Mouse (Mus musculus): Measurements from ENCODE around the gene Spib. TPM values are rescaled to one million over a fixed set of nuclear protein-coding genes. Genes with fewer than 3 reads are reported as not detected.

Gene Spib
- total and polyA plus RNA-seq, 2 experiments: 0.18 to 1.9 TPM

DNA sequence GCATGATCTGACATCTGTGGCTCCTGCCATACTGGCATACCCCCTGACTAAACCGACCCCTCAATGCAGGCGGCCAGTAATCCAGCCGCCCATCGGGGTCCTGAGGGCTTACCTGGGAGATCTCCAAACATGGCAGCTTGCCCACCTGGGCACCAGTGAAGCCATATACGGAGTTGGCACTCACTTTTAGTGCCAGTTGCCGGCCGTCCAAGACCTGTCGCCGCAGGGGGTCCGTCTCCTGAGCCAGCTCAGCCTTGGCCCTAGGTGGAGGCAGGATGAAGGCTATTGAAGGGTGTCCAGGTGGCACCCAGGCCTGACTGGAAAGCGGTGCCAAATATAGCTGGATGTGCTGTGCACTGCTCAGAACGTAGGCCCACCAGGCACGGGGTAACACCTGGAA, 5.6 kb upstream of the Spib start:
- H3K4me1 ChIP-seq (ENCODE audit: control insufficient read depth, insufficient read depth, low read length): no peaks in the 10 kb centered on the region
- no peaks in the 10 kb centered on the region for H3K36me3 ChIP-seq (ENCODE audit: control insufficient read depth, insufficient read depth, low read length)
- 95% methylated on average over 13 of the region's 13 CpGs for WGBS

DNA sequence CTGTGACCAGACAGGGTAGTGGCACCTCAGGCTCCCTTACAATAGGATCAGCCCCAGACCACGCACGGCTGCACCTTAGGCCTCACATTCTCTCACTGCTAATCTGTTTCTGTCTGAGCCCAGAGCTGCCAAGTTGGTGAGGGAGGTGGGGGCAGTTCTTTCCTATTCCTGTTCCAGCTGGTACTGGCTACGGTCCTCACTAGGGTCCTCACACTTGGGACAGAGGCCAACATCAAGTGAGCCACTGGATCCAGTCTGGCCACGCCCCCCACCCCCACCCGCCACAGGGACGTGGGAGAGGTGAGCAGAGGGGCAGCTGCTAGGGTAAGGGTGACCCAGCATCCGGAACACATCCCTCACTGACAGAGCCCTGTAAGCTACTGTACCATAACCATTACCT, 5.1 kb upstream of the Spib start:
- TF ChIP-seq POLR2A (IDR thresholded peaks at IDR 0.05; ENCODE audit: extremely low read depth, insufficient read depth, low read length) (no peak), CTCF (IDR thresholded peaks at IDR 0.05; ENCODE audit: low read depth, low read length) (no peak)
- Histone ChIP-seq H3K4me3 (ENCODE audit: insufficient read depth, low read depth, low read length) (no peak overlapping the region), H3K27me3 (ENCODE audit: control insufficient read depth, insufficient read depth, low read length) (no peaks in the 10 kb centered on the region), H3K27ac (replicated peaks; ENCODE audit: insufficient read depth, low read depth, low read length) (no peak overlapping the region), H3K36me3 (ENCODE audit: control insufficient read depth, insufficient read depth, low read length) (no peaks in the 10 kb centered on the region), H3K9ac (ENCODE audit: low read depth, low read length) (no peak overlapping the region), H3K79me2 (ENCODE audit: control insufficient read depth, insufficient read depth, low read length) (no peaks in the 10 kb centered on the region), H3K4me1 (ENCODE audit: control insufficient read depth, insufficient read depth, low read length) (no peaks in the 10 kb centered on the region)
- WGBS: 86% methylated on average over 7 of the region's 7 CpGs
- no peak for DNase-seq (ENCODE audit: extremely low read depth, low read depth, low spot score)

More for the DNA sequence above, 5.6 kb upstream of the Spib start:
- H3K9ac ChIP-seq (ENCODE audit: low read depth, low read length): no peak overlapping the region
- no peak overlapping the region for H3K4me3 ChIP-seq (ENCODE audit: insufficient read depth, low read depth, low read length)
- TF ChIP-seq CTCF (IDR thresholded peaks at IDR 0.05; ENCODE audit: low read depth, low read length) (no peak), POLR2A (IDR thresholded peaks at IDR 0.05; ENCODE audit: extremely low read depth, insufficient read depth, low read length) (no peak)
- DNase-seq (ENCODE audit: extremely low read depth, low read depth, low spot score): no peak
- H3K27ac ChIP-seq (replicated peaks; ENCODE audit: insufficient read depth, low read depth, low read length): no peak overlapping the region
- no peaks in the 10 kb centered on the region for H3K79me2 ChIP-seq (ENCODE audit: control insufficient read depth, insufficient read depth, low read length)
- no peaks in the 10 kb centered on the region for H3K27me3 ChIP-seq (ENCODE audit: control insufficient read depth, insufficient read depth, low read length)

DNA sequence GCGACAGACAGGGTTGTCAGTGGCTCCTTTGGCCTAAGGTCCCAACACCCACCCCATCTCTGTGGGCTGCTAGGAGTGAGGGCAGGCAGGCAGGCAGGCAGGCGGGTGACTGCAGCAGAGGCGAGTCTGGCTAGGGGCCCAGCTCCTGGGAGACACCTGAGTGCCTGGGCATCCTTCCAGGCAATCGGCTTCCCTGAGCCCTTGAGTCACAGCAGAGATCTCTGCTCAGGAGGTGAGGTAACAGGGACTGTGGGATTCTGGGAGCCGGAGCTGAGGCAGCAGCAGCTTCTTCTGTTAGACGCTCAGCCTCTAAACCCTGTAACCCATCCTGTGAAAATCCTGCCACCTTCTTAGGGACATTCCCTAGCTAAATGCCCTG, 4.7 kb upstream of the Spib start:
- TF ChIP-seq CTCF (IDR thresholded peaks at IDR 0.05; ENCODE audit: low read depth, low read length) (no peak), POLR2A (IDR thresholded peaks at IDR 0.05; ENCODE audit: extremely low read depth, insufficient read depth, low read length) (no peak)
- Histone ChIP-seq H3K9ac (ENCODE audit: low read depth, low read length) (no peak overlapping the region), H3K27ac (replicated peaks; ENCODE audit: insufficient read depth, low read depth, low read length) (no peak overlapping the region), H3K36me3 (ENCODE audit: control insufficient read depth, insufficient read depth, low read length) (no peaks in the 10 kb centered on the region), H3K27me3 (ENCODE audit: control insufficient read depth, insufficient read depth, low read length) (no peaks in the 10 kb centered on the region), H3K4me3 (ENCODE audit: insufficient read depth, low read depth, low read length) (no peak overlapping the region), H3K79me2 (ENCODE audit: control insufficient read depth, insufficient read depth, low read length) (no peaks in the 10 kb centered on the region), H3K4me1 (ENCODE audit: control insufficient read depth, insufficient read depth, low read length) (no peaks in the 10 kb centered on the region)
- 66% methylated on average over 6 of the region's 6 CpGs for WGBS
- no peak for DNase-seq (ENCODE audit: extremely low read depth, low read depth, low spot score)

DNA sequence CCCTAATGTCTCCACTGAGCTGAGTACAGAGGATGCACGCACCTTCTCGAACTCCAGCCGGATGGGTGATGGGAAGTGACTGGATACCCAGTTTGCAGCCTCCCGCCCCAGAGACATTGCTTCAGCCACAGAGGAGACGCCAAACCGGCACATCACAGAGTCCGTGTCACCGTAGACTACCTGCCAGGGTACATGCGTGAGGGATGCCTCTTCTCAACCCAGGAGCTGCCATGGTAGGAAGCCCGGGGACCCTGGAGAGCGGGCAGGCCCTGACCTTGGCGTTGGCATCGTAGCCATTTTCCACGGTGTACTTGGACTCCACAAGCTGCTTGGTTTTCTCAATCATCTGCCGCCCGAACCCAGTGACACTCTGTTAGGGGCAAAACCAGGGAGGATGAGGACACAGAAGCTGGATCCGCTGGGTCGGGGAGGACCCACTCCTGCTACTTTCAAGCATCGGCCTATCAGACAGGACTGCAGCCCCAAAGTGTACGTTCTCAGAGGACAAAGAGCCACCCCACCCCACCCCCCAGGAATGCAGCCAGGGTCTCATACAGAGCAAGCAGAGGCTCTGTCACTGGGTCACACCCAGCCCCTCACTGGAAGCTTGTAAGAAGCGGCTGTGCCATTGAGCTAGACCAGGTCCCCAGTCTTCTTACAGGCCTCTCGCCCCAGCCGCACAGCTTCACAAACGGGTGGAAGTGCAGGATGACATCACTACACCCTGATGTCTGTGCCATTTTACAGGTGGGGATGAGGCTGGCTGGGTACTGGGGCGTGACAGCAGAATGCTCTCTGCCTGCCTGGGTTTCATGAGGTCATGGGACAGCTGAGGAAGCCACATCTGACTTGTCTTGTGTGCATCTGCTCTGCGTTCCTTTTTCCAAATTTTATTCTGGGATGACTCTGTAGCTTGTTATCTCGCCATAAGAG, 4.1 kb upstream of the Spib start:
- no peak for DNase-seq (ENCODE audit: extremely low read depth, low read depth, low spot score)
- Histone ChIP-seq H3K9ac (ENCODE audit: low read depth, low read length) (no peak overlapping the region), H3K27ac (replicated peaks; ENCODE audit: insufficient read depth, low read depth, low read length) (no peak overlapping the region), H3K36me3 (ENCODE audit: control insufficient read depth, insufficient read depth, low read length) (no peaks in the 10 kb centered on the region), H3K4me1 (ENCODE audit: control insufficient read depth, insufficient read depth, low read length) (no peaks in the 10 kb centered on the region), H3K27me3 (ENCODE audit: control insufficient read depth, insufficient read depth, low read length) (no peaks in the 10 kb centered on the region), H3K79me2 (ENCODE audit: control insufficient read depth, insufficient read depth, low read length) (no peaks in the 10 kb centered on the region), H3K4me3 (ENCODE audit: insufficient read depth, low read depth, low read length) (no peak overlapping the region)
- WGBS: 95% methylated on average over 27 of the region's 27 CpGs
- no peak for TF ChIP-seq CTCF (IDR thresholded peaks at IDR 0.05; ENCODE audit: low read depth, low read length)
- TF ChIP-seq POLR2A (IDR thresholded peaks at IDR 0.05; ENCODE audit: extremely low read depth, insufficient read depth, low read length): no peak

DNA sequence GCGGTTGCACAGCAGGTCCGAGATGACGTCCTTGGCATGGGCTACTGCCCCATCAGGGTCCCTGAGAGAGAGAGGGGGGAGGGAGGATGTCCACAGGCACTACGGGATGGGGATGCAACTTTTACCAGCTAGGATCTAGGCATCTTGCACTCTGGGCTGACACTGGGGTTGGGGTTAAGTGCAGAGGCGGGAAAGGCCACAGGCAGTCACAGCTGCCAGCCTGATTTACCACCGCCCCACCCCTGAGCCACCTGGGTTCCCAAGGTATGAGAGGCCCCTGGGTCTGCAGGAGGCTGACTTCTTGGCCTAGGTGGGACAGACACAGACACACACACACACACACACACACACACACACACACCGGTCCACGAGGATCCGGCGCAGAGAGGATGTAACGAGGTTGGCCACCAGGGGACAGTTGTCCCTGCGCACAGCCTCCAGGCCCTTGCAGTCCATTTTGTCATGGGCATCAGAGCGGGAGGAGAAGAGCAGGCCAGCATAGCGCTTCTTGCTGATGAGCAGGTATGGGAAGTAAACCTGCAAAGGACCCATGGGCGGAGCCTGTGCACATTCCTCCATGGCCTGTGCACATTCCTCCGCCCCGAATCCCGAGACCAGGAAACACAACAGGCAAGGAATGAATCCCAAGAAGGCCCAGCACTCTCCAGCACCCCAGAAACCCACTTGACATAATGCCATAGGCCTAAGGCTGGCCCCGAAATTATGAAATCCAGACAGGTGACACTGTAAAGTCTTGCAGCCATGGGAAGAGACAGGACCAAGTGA, 3.0 kb upstream of the Spib start:
- no peaks in the 10 kb centered on the region for H3K36me3 ChIP-seq (ENCODE audit: control insufficient read depth, insufficient read depth, low read length)
- no peaks in the 10 kb centered on the region for H3K79me2 ChIP-seq (ENCODE audit: control insufficient read depth, insufficient read depth, low read length)
- no peak overlapping the region for H3K27ac ChIP-seq (replicated peaks; ENCODE audit: insufficient read depth, low read depth, low read length)
- H3K27me3 ChIP-seq (ENCODE audit: control insufficient read depth, insufficient read depth, low read length): no peaks in the 10 kb centered on the region
- no peaks in the 10 kb centered on the region for H3K4me1 ChIP-seq (ENCODE audit: control insufficient read depth, insufficient read depth, low read length)
- TF ChIP-seq POLR2A (IDR thresholded peaks at IDR 0.05; ENCODE audit: extremely low read depth, insufficient read depth, low read length) (no peak), CTCF (IDR thresholded peaks at IDR 0.05; ENCODE audit: low read depth, low read length) (no peak)
- no peak overlapping the region for H3K4me3 ChIP-seq (ENCODE audit: insufficient read depth, low read depth, low read length)
- no peak overlapping the region for H3K9ac ChIP-seq (ENCODE audit: low read depth, low read length)
- 95% methylated on average over 19 of the region's 19 CpGs for WGBS
- DNase-seq (ENCODE audit: extremely low read depth, low read depth, low spot score): no peak
